Mouse (Mus musculus): ENCODE results near the gene Prpf31.

The Prpf31 gene

DNA sequence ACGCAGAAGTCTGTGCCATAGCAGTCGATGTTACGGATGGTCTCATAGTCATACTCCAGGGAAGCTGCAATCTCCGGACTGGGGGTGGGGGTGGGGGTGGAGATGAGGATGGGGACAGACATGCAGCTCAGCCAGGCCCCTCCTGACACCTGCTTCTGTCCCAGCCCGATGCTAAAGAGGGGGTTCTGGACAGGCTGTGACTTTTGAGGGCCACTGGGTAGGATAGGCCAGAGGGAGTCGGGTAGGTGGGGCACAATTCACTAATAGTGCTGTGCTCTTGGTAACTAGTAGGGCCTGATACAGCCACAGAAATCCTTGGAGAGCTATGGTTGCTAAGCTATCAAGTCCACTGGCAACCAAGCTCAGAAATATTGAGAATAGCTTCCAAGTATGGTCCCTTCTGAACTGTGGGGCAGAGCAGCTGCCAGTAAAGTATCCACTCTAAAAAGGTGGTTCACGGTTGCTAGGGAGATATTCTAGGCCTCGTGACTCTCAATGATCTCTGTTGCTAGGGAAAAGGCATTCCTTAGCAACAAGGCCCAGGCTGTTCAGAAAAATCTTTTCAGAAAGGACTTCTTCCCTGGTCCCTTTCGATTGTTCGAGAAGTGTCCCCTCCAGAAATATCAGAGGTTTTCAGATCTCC is 54.2 kb downstream of the Prpf31 start:
- no peak for ATAC-seq (ENCODE audit: insufficient number of reproducible peaks, low FRiP score, low TSS enrichment)

DNA sequence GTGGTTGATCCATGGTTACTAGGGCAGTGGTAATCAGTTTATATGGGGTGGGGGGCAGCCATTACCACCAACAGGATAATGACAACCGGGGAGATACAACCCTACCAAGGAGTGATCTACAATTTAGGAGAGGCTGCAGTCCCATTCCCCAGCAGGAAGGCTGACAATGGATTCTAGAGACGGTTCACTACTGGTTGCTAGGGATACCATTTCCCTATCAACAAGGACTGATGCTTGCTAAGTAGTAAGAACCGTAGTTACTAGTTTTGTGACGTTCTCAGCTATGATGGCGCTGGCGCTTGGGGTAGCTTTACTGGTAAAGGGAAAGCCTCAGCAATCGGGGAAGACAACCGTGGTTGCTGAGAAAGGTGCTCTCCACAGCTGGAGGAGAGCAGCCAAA is 54.9 kb downstream of the Prpf31 start:
- ATAC-seq (ENCODE audit: insufficient number of reproducible peaks, low FRiP score, low TSS enrichment): no peak

DNA sequence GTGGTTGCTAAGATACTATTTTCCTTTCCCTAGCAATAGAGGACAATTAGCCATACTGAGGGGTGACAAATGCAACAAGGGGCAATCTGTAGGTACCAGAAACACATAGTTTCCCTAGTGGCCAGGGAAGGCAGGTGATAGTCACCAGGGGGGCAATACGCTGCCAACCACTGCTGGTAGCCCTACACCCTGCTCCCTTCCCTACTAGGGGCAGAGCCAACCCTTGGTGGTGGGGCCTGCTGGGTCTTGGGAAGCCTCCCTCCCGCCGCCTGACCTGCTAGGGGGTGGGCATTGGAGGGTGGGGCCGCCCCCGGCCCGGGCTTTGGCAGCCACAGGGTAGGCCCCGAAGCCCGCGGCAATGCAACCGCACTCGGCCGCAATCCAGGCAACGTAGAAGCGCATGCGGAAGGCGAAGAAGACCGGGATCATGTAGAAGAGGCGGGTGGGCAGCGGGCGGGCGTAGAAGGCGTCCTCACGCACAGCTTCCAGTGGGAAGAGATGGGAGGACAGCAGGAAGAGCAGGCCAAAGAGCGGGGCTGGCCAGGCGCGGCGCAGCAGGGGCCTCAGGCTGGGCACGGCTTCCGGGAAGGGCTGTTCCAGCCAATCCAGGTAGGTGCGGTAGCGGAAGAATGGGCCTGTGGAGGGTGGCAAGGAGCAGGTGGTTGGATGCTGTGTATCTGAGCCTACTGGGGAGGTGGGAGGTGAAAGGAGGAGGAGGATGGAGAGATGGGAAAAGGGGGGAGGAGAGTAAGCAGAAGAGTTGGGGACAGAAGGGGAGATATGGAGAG is 55.8 kb downstream of the Prpf31 start:
- ATAC-seq (ENCODE audit: insufficient number of reproducible peaks, low FRiP score, low TSS enrichment): no peak

DNA sequence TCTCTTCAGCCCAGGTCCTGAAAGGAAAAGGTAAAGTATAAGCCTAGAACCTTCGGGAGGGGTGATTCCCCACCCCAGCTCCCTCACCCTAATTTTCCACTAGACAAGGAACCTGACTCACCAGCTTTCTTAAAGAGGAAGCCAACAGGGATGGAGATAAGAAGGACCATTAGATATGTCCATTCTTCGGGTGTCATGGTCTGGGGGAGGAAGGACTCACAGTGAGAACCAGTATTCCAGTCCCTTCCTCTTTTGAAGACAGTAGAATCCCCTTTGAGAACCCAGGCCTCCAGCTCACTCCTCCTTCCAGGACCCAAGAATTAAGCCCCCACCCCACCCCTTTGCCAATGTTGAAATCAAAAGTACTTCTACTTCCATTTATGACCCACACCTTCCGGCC is 62.1 kb downstream of the Prpf31 start:
- ATAC-seq (ENCODE audit: insufficient number of reproducible peaks, low FRiP score, low TSS enrichment): no peak

Measured in cerebellum, adult (tissue).